In genomic region chr17:12741218-12741968, GRCm38 (mm10) we compare ENCODE assay signal across 8 mouse cellular contexts. TPM values are rescaled to one million over a fixed set of nuclear protein-coding genes. Genes with fewer than 3 reads are reported as not detected.
DNase-seq lines count a peak whose midpoint lies in the region; ATAC-seq and TF ChIP-seq lines count a peak whose summit lies in the region.

No protein-coding gene starts in this region.

- WGBS in forebrain, embryonic 14.5 days: 54% methylated on average over 41 of the region's 45 CpGs

- H3K27me3 ChIP-seq in G1E (ENCODE audit: insufficient read depth, low read length): peaks cover 2% of the 10 kb centered on the region; the same call in 1 of the 2 replicates
- H3K27me3 ChIP-seq in forebrain, embryonic 14.5 days (replicated peaks; ENCODE audit: control insufficient read depth, insufficient read depth, low read length): no peaks in the 10 kb centered on the region

- peak overlapping the region; percentile 71 for H3K4me2 ChIP-seq in forebrain, embryonic 14.5 days (ENCODE audit: low read length)

- peaks cover 68% of the 10 kb centered on the region for H3K4me1 ChIP-seq in G1E (ENCODE audit: insufficient read depth, low read depth, low read length)
- H3K4me1 ChIP-seq in forebrain, embryonic 14.5 days (ENCODE audit: control insufficient read depth, insufficient read depth, low read length): no peaks in the 10 kb centered on the region

- DNase-seq in G1E (ENCODE audit: low spot score): peak; percentile 58
- DNase-seq in brain, embryonic 18.5 days (ENCODE audit: low read depth, low spot score): peak; percentile 47
- DNase-seq in forebrain, embryonic 14.5 days (ENCODE audit: low spot score): peak; percentile 73
- DNase-seq in heart, postnatal 4 days: peak; percentile 84
- DNase-seq in layer of hippocampus, postnatal 10 days (ENCODE audit: low spot score in 2 of 2): peak; percentile 32 to 53
- DNase-seq in lung, postnatal 4 days: peak; percentile 77 to 85
- peak; percentile 60 for DNase-seq in retina, adult 2 months (ENCODE audit: low read depth, low spot score)
- DNase-seq in urinary bladder, postnatal 25 days (ENCODE audit: low spot score): peak; percentile 49

- H3K9ac ChIP-seq in forebrain, embryonic 14.5 days (ENCODE audit: low read length): peak overlapping the region; percentile 53

- TF ChIP-seq CTCF in G1E (IDR thresholded peaks at IDR 0.05; ENCODE audit: low read depth, low read length): no peak

- H3K36me3 ChIP-seq in G1E (replicated peaks): peaks cover 83% of the 10 kb centered on the region
- H3K36me3 ChIP-seq in forebrain, embryonic 14.5 days (ENCODE audit: control insufficient read depth, insufficient read depth, low read length): peaks cover 43% of the 10 kb centered on the region

- peaks cover 17% of the 10 kb centered on the region for H3K9me3 ChIP-seq in G1E (replicated peaks)
- H3K9me3 ChIP-seq in forebrain, embryonic 14.5 days (replicated peaks; ENCODE audit: control insufficient read depth, low read length): peaks cover 13% of the 10 kb centered on the region; the same call in 1 of the 2 replicates

- H3K4me3 ChIP-seq in G1E (ENCODE audit: low read depth, low read length): peak overlapping the region; percentile 75
- H3K4me3 ChIP-seq in forebrain, embryonic 14.5 days (ENCODE audit: low read depth, low read length): peak overlapping the region; percentile 37

- ATAC-seq in G1E (ENCODE audit: extremely low read depth, insufficient number of reproducible peaks, low FRiP score, poor library complexity, severe bottlenecking): peak; percentile 37; the same call in 1 of the 2 replicates
- ATAC-seq in forebrain, embryonic 14.5 days: peak; percentile 84

- no peak overlapping the region for H3K27ac ChIP-seq in forebrain, embryonic 14.5 days (ENCODE audit: low read depth, low read length)

RNA-seq across cellular contexts. Expression of gene Igf2r, which starts 28.1 kb away (rescaled TPM):
- total RNA-seq in G1E (2014; fragmentation: Nextera tagmentation): 69.9 and 74.3 TPM in 2 replicates
- 73.1 and 75.5 TPM in 2 replicates for total RNA-seq in G1E (2017)
- 15.8 and 20.3 TPM in 2 replicates for polyA plus RNA-seq in G1E (2012)
- 9.6 and 10.9 TPM in 2 replicates for polyA plus RNA-seq in forebrain, embryonic 14.5 days (2014; fragmentation: Nextera tagmentation; extraction: Ambion mirVana)
- total RNA-seq in heart, postnatal 4 days (2021): 100 to 1,000 TPM; 318 TPM
- total RNA-seq in layer of hippocampus, postnatal 10 days (2021): 10 to 100 TPM; 25.5 to 27.7 TPM

Comparison
In these comparisons a context has a peak if more than half of its experiments do, and no peak if none do; other contexts are left out.
1. RNA of gene Igf2r, which starts 28.1 kb away (total RNA-seq): 318 TPM in heart, postnatal 4 days; 69.9 to 75.5 TPM in G1E and 25.5 to 27.7 TPM in layer of hippocampus, postnatal 10 days; every median in the first group is over 4 times any median in the second.
2. Peak in every context shown above with its lines, with median percentiles within 50 percentile points of each other: DNase-seq.